Mouse (Mus musculus) layer of hippocampus, postnatal 25 days (tissue): ENCODE results near the gene Tyw3. TPM values are rescaled to one million over a fixed set of nuclear protein-coding genes. Genes with fewer than 3 reads are reported as not detected.
"Not testable (repeated sequence)": the region's sequence is repeated elsewhere in the genome, so short reads cannot be mapped to it uniquely, and the experiment has no call there.

Experiments
- DNase-seq, 2 experiments: peaks; one replicate each; pipeline ENCODE4 v3.0.0; 2022; ENCODE audit warnings: mixed read lengths in 2 of 2, low spot score in 1 of 2; ENCODE audit errors: extremely low spot score in 1 of 2
- total RNA-seq, 2 experiments: library from RNA; stranded (reverse); gene quantifications; 2 replicates each; pipeline ENCODE4 v1.2.3; 2021

Gene Tyw3
- 10 to 100 TPM; 12.8 to 14.3 TPM for total RNA-seq

DNA sequence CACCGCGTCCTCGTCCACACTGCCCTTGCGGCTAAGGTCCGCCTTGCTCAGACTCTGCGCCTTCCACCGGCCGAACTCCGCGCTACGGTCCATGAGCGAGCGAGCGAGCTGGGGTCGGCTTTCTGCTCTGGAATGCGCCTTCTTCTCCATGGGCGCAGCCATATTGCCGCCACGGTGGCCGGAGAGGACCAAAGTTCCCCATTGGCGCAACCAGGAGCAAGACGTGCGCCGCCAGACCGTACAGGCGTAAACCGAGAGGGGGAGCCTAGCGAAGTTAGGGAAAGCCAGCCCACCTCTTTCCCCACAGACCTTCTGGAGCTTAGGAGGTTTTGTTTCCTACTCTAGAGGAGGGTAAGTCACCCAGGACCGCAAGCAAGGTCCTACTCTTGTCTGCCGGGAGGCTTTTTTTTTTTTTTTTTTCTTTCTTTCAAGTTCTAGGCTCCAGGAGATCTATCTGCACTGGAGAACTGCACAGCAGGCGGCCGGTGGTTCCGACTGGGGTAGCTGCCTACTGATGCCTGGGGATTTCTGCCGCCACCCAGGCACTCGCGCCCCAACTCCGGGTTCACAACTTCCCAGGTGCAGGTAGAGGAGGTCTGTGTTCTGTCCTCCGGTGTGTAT, at the start of gene Tyw3:
Gene Tyw3 (minus strand): TSS at position 171 of the 621 bp plus-strand sequence.
- peak; percentile 97 to 99 for DNase-seq

DNA sequence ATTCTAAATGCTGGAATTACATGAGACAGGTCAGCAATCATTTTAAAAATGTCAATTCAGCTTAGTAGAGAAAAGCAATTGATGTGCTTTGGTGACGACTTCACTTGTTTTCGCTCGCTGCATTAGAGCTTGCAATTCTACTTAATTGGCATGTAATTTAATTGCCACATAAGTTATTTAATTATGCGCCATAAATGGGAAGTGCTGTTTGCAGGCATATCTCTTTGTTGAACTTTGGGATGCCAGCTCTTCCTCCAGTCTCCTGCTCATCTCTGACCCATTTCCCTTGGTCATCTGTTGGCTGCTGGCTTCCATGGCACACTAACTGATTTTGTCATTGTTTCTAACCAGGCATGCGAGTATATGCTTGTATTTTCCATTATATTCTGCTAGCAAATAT, 36.2 kb upstream of the Tyw3 start:
- no peak for DNase-seq

GRCm38 (mm10) chr3:154631281-154631680, 34.4 kb upstream of the Tyw3 start:
- not testable (repeated sequence) for DNase-seq

DNA sequence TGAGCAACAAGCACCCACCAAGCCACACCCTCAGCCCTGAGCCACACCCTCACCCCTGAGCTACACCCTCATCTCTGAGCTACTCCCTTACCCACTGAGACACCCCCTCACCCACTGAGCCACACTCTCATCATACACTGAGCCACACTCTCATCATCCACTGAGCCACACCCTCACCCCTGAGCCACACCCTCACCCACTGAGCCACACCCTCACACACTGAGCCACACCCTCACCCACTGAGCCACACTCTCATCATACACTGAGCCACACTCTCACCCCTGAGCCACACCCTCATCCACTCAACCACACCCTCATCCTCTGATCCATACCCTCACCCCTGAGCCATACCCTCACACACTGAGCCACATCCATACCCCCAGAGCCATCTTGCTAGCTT, 31.4 kb upstream of the Tyw3 start:
- no peak for DNase-seq

- DNase-seq: no peak
These were observed 19.2 kb upstream of the Tyw3 start for GRCm38 (mm10) chr3:154616106-154616505.

GRCm38 (mm10) chr3:154615304-154615703, 18.4 kb upstream of the Tyw3 start:
- DNase-seq: no peak

DNA sequence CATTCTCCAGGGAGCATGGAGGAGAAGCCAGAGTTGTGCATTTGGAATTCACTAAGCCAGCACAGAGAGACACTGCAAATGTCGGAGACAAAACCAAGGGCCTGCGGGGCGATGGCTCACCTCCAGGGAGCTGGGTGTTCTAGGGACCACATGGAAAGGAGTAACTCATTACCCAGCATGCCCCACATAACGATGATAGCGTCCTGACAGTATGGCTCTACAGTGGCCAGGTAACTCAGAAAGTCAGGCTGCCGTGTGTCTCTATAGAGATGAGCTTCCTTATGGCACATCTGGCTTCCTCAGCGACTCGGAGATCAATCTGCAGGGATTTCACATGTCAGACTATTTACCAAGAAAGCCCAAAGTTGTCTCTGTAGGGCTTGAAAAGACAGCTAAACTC, 17.9 kb upstream of the Tyw3 start:
- no peak for DNase-seq

DNA sequence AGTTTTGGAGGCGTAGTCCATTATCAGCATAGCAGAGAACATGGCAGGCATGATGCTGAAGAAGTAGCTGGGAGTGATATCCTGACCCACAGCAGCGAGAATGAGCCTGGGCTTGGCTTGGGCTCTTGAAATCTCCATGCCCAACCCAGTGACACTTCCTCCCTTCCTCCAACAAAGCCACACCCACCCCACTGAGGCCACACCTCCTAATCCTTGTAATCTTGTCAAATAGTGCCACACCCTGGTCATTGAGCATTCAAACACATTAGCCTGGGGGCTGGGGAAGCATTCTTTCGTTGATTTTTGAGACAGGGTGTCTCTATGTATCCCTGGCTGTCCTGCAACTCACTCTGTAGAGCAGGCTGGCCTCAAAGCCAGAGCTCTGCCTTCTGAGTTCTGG, 15.0 kb upstream of the Tyw3 start:
- no peak for DNase-seq

GRCm38 (mm10) chr3:154607896-154608295, 11.0 kb upstream of the Tyw3 start:
- no peak for DNase-seq

DNA sequence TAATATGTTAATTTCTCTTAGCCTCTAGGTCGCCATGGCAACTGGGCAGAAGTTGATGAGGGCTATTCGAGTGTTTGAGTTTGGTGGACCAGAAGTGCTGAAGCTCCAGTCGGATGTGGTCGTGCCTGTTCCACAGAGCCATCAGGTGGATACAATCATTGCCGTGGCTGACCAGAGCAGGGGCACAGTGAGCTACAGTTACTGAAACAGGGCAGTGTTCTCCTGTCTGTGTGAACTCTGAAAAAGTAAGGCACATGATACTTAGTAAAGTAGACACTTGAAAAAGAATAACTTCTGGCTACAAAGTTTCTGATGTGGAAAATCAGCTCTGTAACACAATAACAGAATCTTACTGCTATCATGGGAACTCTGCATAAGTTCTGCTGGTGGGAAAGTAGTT, 8.0 kb upstream of the Tyw3 start:
- no peak for DNase-seq

- no peak for DNase-seq
These were observed 5.2 kb upstream of the Tyw3 start for GRCm38 (mm10) chr3:154602141-154602540.

DNA sequence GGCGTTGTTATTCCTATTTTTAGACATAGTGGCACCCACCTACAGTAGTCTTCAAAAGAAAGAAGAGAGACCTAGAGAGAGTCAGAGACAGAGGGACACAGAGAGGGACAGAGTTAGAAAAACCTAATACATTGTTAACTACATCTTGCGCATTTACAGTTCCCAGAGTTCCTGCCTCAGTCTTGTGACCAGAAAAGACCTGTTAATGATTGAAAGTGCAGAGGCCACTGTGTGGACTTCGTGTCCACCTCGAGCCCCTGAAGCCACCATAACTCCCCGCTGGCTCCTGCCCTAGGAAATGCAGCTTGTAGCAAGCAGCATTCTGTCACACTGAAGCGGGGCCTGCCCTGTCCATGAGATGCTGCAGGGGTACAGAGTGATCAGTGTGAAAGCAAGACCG, 657 bp upstream of the Tyw3 start:
- no peak for DNase-seq

DNA sequence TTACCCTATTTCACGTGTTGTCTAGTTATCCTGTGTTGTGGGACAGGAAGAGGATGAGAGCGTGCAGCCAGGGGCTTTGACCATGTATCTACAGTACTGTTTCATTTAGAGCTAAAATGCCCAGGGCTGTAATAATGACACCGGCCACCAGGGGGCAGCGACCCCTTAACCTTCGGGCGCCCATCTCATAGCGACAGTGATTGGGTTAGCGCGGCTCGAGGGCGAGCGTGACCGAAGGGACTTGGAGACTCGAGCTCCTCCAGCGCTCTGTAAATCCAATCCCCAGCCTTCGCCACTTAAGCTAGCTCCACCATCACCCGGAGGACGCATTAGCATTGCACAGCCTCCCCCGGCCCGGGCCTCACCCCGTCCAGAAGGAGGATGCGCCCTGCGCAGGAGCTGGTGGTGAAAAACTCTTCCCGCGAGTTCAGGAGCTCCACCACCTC, 393 bp downstream of the Tyw3 start, which contains the start of gene Cryz:
Gene Cryz (plus strand): TSS at position 224 of the 446 bp plus-strand sequence.
- peak; percentile 94 to 96 for DNase-seq

- DNase-seq: no peak
These were observed 2.7 kb downstream of the Tyw3 start for GRCm38 (mm10) chr3:154594156-154594555.

GRCm38 (mm10) chr3:154593596-154593995, 3.3 kb downstream of the Tyw3 start:
- no peak for DNase-seq

DNA sequence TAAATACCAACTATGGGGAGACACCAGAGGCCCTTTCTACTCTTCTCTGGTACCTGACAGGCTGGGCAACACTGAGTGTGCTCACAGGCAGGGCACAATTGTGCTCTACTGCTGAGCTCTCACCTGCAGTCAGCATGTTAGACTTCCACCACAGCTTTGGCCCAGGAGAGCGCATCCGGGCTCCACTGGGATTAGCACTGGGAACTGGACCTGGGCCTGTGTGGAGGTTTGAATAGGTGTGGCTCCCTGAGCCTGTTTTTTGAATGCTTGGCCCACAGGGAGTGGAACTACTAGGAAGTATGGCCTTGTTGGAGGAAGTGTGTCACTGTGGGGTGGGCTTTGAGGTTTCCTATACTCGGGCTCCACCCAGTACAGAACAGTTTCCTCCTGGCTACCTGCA, 5.3 kb downstream of the Tyw3 start:
- no peak for DNase-seq

DNA sequence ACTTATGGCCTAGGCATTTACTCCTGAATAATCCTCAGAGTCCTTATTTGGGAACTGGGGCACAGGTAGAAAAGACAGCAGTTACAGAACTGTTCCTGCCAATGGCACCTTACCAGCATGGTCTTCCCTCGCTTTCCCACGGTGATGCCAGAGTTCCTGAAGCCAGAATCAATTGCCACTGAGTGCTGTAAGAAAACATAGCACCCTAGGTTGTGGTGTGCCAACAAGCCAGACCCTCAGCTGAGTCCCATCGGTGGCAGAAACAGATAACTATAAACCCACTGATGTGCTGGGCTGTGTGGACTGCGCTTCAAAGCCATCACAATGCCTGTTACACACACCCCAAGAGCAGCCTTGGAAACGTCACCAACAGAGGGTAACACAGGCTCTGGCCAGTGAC, 5.9 kb downstream of the Tyw3 start:
- DNase-seq: no peak

DNA sequence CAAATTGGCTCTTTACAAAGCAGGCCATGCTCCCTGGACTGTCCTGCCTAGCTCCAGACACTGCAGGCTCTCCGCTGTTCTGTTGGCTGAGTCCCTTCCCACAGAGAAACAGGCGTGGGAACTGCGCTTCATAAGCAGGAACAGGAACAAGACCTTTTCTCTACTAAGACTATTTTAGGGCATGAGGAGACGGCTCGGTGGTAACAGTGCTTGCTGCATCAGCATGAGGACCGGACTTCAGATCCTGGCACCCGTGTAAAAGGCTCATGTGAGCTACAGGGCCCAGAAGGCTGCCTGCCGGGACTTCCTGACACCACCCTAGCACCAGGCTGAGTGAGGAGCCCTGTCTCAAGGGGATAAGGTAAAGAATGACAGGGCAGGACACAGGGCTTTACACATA, 12.6 kb downstream of the Tyw3 start:
- DNase-seq: no peak

DNA sequence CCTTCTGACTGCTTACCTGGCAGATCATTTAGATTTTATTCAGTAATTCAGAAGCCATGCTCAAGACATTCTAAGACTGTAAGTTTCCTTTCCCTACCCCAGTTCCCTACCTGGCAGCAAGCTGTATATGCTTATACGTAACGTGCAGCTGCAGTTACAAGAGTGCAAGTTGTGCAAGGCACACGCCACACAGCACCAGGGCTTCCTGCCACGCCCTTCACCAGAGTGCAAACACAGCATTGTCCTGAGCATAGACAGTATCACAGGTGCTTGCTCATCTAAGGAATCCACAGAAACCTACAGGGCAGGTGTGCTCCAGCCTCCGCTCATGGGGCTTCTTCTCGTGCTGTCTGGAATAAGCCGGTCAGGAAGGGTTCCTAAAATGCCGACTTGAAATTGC, 19.0 kb downstream of the Tyw3 start:
- DNase-seq: no peak

DNA sequence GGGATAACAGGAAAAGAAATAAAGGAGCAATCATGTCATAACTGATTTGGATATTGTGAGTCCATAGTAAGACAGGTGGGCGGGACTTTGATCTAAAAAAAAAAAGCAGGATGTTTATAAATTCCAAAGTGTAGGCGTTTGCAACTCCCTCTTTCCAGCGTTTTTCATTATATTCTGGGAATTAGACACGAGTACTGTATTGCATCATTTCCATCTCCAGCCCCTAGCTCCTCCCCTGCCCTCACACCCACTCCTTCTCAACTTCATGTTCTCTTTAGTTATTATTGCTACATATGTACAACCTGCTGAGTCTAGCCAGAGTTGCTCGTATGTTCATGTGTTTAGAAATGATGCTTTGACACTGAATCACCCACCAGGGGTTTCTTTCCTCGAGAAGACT, 23.2 kb downstream of the Tyw3 start:
- DNase-seq: no peak

GRCm38 (mm10) chr3:154572341-154572972, 24.4 kb downstream of the Tyw3 start:
- DNase-seq: peak; percentile 58 to 85

DNA sequence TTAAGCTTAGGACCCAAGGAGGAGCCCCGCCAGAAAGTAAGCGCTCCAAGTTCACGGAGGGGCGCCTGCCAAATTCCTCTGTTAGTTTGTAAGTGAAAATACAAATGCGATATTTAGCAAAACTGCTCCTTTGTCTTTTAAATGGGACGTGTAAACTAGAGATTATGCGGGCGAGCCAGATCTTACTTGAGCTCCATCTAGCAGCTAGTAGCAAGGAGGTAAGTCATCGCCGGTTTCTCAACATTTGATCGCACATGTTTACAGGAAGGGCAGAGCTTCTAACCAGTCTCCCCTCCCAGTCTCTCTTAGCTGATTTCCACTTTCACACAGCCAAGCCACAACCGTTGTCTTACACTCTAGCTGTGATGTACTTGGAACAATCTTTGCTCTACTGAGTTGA, 26.1 kb downstream of the Tyw3 start:
- DNase-seq: no peak
